Mouse (Mus musculus) bone marrow, adult 2 months (tissue): Measurements from ENCODE around the gene Rgl2.

Source experiments
- CTCF ChIP-seq: fragments of 200-500 bp; IDR thresholded peaks from 2 replicates; pipeline ENCODE4 v1.5.1; 2011; ENCODE audit warnings: low read length, control low read depth; ENCODE audit not compliant: control insufficient read depth, insufficient read depth
- POLR2A ChIP-seq: fragments of 200-500 bp; IDR thresholded peaks from 2 replicates; pipeline ENCODE4 v1.6.1; 2011; ENCODE audit warnings: low read depth, mild to moderate bottlenecking, control low read depth, low read length, borderline replicate concordance; ENCODE audit not compliant: control insufficient read depth

DNA sequence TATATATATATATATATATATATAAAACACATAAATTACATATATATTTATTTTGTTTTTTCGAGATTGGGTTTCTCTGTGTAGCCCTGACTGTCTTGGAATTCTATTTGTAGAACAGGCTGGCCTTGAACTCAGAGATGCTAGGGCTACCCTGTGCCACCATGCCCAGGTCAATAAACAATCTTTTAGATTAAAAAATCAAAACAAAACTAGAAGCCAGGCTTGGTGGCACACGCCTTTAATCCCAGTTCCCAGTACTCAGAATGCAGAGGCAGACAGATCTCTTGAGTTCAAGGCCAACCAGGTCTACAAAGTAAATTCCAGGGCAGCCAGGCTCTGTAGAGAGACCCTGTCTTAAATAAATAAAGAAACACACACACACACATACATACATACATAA lies 38.0 kb upstream of the Rgl2 start:
- TF ChIP-seq CTCF, result no peak
- no peak for TF ChIP-seq POLR2A
